Mouse (Mus musculus) Muller cell, postnatal 12 days (primary cell): ENCODE results near the gene Utp11.
A peak's percentile ranks its signal among the peaks of the same experiment; 100 is the strongest.

Source experiments
- DNase-seq: peaks from one replicate; pipeline ENCODE4 v3.0.0-alpha.2; 2015; ENCODE audit errors: inconsistent ontology term

The Utp11 gene

GRCm38 (mm10) chr4:124672347-124673320 is 20.8 kb downstream of the Utp11 start:
- peak; percentile 64 for DNase-seq

- DNase-seq: no peak
These were observed 21.8 kb downstream of the Utp11 start for GRCm38 (mm10) chr4:124671583-124671982.

GRCm38 (mm10) chr4:124670232-124670631 is 23.2 kb downstream of the Utp11 start:
- DNase-seq: peak; percentile 41

DNA sequence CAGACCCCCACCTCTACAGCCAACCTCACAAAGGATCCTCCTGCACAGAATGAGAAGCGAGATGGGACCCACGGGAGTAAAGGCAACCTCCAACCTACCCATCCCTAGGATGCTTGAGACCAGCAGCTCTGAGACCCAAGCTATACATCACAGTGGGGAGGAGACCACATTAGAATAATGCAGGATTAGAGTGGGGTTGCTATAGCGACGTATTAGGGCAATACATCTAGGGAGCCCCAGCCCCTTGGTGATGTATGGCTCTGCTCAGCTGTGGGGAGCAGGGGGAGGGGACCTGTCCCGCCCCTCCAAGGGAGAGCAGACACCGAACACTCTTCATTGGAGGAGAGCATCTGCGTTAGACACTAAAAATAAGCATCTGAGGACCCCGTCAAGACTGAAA is 25.3 kb downstream of the Utp11 start:
- no peak for DNase-seq

GRCm38 (mm10) chr4:124667476-124668033 is 25.8 kb downstream of the Utp11 start:
- DNase-seq: no peak

DNA sequence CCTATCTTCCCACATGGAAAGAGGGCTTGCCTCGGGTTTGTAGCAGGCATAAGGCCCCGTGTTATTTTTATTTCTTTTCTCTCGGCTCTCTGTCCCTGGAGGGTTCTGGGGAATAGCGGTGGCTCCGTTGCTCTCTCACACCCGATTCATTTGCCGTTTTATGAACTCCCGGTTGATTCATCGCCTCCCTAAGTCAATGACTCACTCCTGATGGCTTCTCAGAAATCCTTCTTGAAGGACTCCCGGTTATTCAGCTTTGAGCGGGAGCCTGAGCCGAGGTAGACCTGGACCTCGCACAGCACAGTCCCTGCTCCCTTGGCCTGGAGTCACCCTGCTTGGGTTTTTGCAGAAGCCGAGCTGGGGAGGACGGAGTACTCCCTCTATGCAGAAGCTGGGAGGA is 28.8 kb downstream of the Utp11 start:
- DNase-seq: no peak

DNA sequence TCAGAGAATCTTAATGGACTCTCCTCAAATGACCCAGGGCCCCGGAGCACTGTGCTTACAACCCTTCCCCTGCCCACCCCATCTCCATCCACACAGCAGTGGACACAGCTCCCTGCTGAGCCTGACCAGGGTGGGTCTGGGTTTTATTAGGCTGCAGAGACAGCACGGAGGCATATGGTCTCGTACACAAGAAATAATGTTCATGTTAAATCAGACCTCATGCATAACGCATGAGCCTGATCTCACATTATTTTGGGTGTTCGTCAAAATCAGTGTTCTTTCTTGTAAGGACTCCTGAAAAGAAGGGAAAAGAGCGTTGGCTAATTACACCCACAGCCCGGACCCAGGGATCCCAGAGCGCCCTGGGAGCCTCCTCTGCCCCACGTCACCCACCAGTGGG is 29.2 kb downstream of the Utp11 start:
- DNase-seq: no peak

DNA sequence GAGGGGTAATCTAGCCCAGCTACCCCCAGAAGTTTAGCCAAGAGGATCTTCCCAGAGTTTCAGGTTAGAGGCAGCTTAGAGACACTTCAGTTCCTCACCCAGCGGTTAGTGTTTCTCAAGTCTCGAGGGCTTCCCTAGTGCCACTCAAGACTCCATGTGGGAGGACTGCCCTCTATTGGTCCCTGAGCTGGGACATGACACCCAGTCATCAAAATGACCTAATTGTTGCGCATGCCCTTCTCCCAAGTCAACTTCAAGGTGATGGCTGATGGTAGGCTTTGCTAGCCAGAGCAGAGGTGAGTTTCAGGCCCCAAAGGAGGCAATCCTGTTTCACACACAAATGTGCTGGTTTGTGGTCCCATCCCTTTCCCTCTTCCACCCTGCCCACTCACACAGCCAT is 30.4 kb downstream of the Utp11 start:
- DNase-seq: no peak

GRCm38 (mm10) chr4:124660603-124661002 is 32.8 kb downstream of the Utp11 start:
- DNase-seq: no peak

GRCm38 (mm10) chr4:124659251-124660217 is 33.9 kb downstream of the Utp11 start:
- no peak for DNase-seq

GRCm38 (mm10) chr4:124658412-124658851 is 35.0 kb downstream of the Utp11 start:
- DNase-seq: no peak

- no peak for DNase-seq
These were observed 35.6 kb downstream of the Utp11 start for GRCm38 (mm10) chr4:124657781-124658180.

GRCm38 (mm10) chr4:124656854-124657650 is 36.3 kb downstream of the Utp11 start:
- DNase-seq: peak; percentile 94

DNA sequence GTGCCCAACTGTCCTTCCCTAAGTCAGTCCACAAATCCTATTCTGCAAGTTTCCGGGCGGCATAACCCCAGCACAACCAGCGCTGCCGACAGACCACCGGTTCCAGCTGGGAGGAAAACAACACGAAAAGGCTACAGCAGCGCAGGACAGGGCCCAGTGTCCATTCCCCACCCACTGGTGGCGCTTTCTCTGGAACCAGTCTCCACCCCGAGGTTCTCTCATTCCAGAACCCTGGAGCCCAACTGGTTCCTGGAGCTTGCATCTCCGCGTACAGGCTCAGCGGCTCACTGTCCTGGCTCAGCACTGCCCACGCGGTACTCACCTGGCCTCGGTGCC is 36.9 kb downstream of the Utp11 start, which contains the start of gene Pou3f1:
Gene Pou3f1 (plus strand): TSS at position 290 of the 336 bp plus-strand sequence.
- no peak for DNase-seq

DNA sequence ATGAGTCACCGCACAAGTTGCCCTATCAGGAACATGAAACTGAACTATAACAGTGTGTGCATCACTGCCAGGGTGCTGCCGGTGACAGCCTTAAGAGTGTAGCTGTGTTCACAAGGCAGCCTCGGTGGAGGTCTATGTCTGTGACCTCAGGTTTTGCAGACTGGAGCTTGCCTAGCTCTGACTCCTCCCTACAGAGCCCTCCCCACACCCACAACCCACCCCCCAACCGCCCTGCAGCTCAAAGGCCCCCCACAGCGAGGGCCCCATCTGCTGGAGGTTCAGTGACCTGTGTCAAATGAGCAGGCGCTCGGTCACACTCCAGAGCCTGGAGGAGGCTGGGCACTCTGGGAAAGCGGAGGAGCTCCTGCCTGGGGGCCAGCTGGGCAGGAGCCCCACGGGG is 40.5 kb downstream of the Utp11 start:
- no peak for DNase-seq

DNA sequence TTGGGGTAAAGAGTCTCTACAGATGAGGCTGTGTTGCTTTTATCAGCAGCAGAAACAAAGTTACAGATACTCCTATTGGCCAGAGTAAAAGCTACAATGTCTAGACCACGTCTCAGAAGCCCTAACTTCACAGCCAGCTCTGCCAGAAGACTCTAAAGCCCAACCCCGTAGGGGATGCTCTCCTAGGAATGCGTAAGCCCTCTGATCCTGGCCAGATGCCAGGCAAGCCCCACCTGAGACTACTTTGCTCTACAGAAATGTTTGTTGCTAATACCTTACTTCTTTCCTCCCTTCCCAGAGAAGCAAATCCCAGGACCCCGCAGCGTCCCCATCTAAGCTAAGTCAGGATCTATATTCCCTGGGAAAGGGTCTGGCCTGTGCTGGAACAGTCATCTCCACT is 45.5 kb downstream of the Utp11 start:
- no peak for DNase-seq

DNA sequence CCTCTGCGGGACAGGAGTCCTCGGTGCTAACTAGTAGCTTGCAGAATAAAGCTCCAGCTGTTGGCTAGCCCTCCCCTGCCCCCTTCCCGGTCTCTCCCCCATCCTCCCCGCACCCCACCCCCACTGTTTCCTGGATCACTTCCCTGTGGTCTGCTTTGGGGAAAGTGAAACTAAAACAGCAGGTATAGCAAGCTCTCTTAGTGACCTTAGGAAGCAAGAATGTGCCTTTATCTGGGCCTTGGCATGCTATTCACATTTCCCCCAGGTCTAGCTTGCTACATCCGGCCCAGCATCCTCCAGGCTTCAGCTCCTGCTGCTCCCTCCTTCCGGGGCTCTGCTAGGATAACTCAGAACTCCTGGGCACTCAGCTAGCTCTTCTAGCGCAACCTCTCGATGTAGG is 46.8 kb downstream of the Utp11 start:
- peak; percentile 35 for DNase-seq

DNA sequence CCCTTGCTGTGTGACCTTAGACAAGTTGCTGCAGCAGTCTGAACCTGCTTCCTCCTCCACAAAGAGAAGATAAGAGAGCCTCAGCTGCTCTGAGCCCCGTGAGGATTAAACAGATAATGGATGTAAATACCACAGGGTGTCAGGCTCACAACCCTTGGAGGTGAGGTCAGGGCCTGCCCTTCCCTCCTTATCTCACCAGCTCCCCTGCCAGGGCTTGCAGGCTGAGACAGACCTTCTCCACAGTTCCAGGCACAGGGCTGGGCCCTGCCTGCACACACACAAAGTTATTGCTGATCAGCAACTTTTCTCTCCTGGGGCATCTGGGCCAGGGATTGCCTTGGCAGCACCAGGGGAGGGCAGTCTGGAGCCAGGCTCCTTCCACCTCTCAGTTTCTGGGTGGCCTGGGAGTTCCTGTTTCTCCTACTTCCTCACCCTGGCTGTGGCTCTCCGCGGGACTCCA is 48.4 kb downstream of the Utp11 start:
- no peak for DNase-seq

DNA sequence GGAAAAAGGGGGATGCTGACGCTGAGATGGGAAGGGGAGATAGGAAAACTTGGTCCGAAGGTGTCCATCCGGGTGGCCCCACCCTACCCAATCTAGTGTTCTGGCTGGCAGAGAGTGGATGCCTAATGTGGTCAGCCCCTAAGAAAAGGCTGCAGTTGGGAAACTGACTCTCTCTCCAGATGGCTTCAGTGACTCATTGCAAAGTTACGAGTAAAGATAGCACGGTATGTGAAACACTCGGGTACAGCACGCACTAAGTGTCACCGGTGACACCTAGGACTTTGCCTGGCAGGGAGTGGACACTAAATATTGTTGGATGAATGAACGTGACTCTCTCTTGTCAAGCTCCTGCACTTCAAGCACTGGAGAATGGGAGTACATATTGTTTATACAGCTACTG is 49.5 kb downstream of the Utp11 start:
- no peak for DNase-seq

DNA sequence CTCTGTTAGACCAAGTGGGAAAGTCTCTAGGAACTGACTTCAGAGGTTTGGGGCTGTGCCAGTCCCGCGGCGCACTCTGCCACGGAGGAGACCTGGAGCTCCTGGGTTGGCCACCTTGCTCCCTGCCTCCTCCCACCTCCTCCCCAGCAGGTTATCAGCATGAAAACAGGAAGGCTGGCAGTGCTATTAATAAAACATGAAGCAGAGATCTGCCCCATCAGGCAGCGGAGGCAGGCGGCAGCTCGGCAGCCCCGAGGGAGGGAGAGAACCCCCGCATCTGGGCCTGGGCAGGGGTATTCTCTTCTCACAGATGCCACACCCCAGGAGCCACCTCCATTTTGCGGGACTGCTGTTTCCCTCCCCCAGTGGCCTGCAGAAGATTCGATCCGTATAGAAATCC is 53.7 kb downstream of the Utp11 start:
- no peak for DNase-seq

DNA sequence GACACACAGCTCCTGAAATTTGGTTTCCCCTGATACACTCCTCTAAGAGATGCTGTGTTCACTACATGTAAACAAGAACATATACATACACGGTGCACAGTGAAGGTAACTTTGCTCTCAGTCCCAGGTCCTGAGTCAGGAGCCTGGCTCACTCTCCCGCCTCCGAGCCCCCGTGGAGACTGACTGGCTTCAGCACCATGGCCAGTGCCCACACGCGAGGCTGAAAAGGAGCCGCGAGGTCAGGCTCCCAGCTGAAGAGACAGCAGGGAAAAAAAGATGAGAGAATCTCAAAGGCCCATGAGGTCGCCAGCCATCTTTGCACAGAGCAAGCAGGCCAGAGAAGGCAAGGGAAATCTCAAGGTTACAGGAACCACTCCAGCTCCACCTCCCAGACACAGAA is 60.1 kb downstream of the Utp11 start:
- DNase-seq: peak; percentile 58
